Mouse (Mus musculus) lung, adult 2 months (tissue): ENCODE data around the gene Cyp2d11. TPM values are rescaled to one million over a fixed set of nuclear protein-coding genes. Genes with fewer than 3 reads are reported as not detected.

Experiments
- DNase-seq: peaks from one replicate; pipeline ENCODE4 v3.0.0; 2022
- H3K4me1 ChIP-seq: fragments of 200-500 bp; 2 replicates; pipeline ENCODE4 v1.6.1; 2011; ENCODE audit warnings: low read length; ENCODE audit not compliant: control insufficient read depth, insufficient read depth
- H3K4me3 ChIP-seq: fragments of 200-500 bp; replicated peaks from 2 replicates; pipeline ENCODE3; 2011; ENCODE audit warnings: low read depth, mild to moderate bottlenecking, control low read depth, low read length; ENCODE audit errors: extremely low read depth
- CTCF ChIP-seq: fragments of 200-500 bp; IDR thresholded peaks from 2 replicates; pipeline ENCODE4 v1.5.1; 2011; ENCODE audit warnings: mild to moderate bottlenecking, low read length, control low read depth; ENCODE audit not compliant: insufficient read depth
- POLR2A ChIP-seq: fragments of 200-500 bp; IDR thresholded peaks from 2 replicates; pipeline ENCODE4 v1.6.1; 2011; ENCODE audit warnings: low read depth, mild to moderate bottlenecking, control low read depth, low read length, borderline replicate concordance; ENCODE audit errors: extremely low read depth
- WGBS: fragments of 180-500 bp; shearing (Covaris S2); methylation state at CpG from one replicate; pipeline ENCODE4 v1.1.7; 2018; 5-methylcytosine and 5-hydroxymethylcytosine counted together
- polyA plus RNA-seq: library from polyadenylated mRNA; depleted of rRNA; stranded (reverse); fragments of >200 nt; gene quantifications from 2 replicates; pipeline ENCODE4 v1.2.3, GENCODE M21; 2012; rRNA removed

Cyp2d11 gene
- polyA plus RNA-seq, 1 experiment, result not detected

- WGBS, result 63% methylated on average over 8 of the region's 8 CpGs
- no peak for DNase-seq
- peaks cover 6% of the 10 kb centered on the region for H3K4me1 ChIP-seq
- H3K4me3 ChIP-seq, result no peak overlapping the region
- TF ChIP-seq CTCF (no peak), POLR2A (no peak)
Observed at GRCm38 (mm10) chr15:82339634-82340254, 54.1 kb downstream of the Cyp2d11 start.

Other genes with a start within 250 kb of the Cyp2d11 start
- gene Srebf2, start 246.8 kb downstream of the Cyp2d11 start, polyA plus RNA-seq, result 261 and 292 TPM in 2 replicates
- gene Shisa8, start 181.2 kb downstream of the Cyp2d11 start, polyA plus RNA-seq, result 0.40 and 1.00 TPM in 2 replicates
- gene Tnfrsf13c, start 169.7 kb downstream of the Cyp2d11 start, polyA plus RNA-seq, result 4.4 and 4.9 TPM in 2 replicates
- gene Cenpm, start 149.3 kb downstream of the Cyp2d11 start, polyA plus RNA-seq, result 1.8 and 3.4 TPM in 2 replicates
- gene 1500009C09Rik, start 141.6 kb downstream of the Cyp2d11 start, polyA plus RNA-seq, result not detected in 2 replicates
- gene Sept3, start 119.1 kb downstream of the Cyp2d11 start, polyA plus RNA-seq, result 3.9 and 4.6 TPM in 2 replicates
- not detected in 2 replicates for gene Wbp2nl, start 95.1 kb downstream of the Cyp2d11 start, polyA plus RNA-seq
- 167 and 189 TPM in 2 replicates for gene Naga, start 55.1 kb downstream of the Cyp2d11 start, polyA plus RNA-seq
- 1.8 and 2.4 TPM in 2 replicates for gene Pheta2, start 55.1 kb downstream of the Cyp2d11 start, polyA plus RNA-seq
- gene Smdt1, start 55.1 kb downstream of the Cyp2d11 start, polyA plus RNA-seq, result 189 and 202 TPM in 2 replicates
- 183 and 193 TPM in 2 replicates for gene Ndufa6, start 39.7 kb downstream of the Cyp2d11 start, polyA plus RNA-seq
- gene Cyp2d22, start 13.8 kb downstream of the Cyp2d11 start, polyA plus RNA-seq, result 84.6 and 90.2 TPM in 2 replicates
- 0.43 and 0.65 TPM in 2 replicates for gene Cyp2d10, start 13.2 kb upstream of the Cyp2d11 start, polyA plus RNA-seq
- gene Cyp2d9, start 39.4 kb upstream of the Cyp2d11 start, polyA plus RNA-seq, result 0.97 and 1.3 TPM in 2 replicates
- 0.24 TPM in 1 of 2 replicates, not detected in the other for gene Cyp2d12, start 161.1 kb upstream of the Cyp2d11 start, polyA plus RNA-seq
- 1.2 TPM in 1 of 2 replicates, not detected in the other for gene Cyp2d34, start 226.9 kb upstream of the Cyp2d11 start, polyA plus RNA-seq